Mouse (Mus musculus) forebrain, embryonic 11.5 days (tissue): ENCODE measurements around the gene Mrpl49. TPM values are rescaled to one million over a fixed set of nuclear protein-coding genes. Genes with fewer than 3 reads are reported as not detected.

Experiments used
- ATAC-seq: fragments of 200-750 bp; cut with Nextera tagmentation; replicated peaks from 2 replicates; pipeline ENCODE4 v1.8.0; 2017; ENCODE audit warnings: moderate TSS enrichment; ENCODE audit not compliant: low FRiP score
- DNase-seq: peaks from one replicate; pipeline ENCODE4 v3.0.0-alpha.2; 2017; ENCODE audit warnings: low spot score
- H3K27ac ChIP-seq: fragments of 300-500 bp; sonication (generic); 2 replicates; pipeline ENCODE4 v1.5.1; 2014; ENCODE audit warnings: low read depth, low read length
- H3K27me3 ChIP-seq: fragments of 300-500 bp; sonication (generic); 2 replicates; pipeline ENCODE4 v1.6.1; 2014; ENCODE audit warnings: mild to moderate bottlenecking, low read length, mixed read lengths; ENCODE audit not compliant: control insufficient read depth, insufficient read depth
- H3K36me3 ChIP-seq: fragments of 300-500 bp; sonication (generic); 2 replicates; pipeline ENCODE4 v1.6.1; 2014; ENCODE audit warnings: mild to moderate bottlenecking, low read length, moderate library complexity, mixed read lengths; ENCODE audit not compliant: control insufficient read depth, insufficient read depth
- H3K4me1 ChIP-seq: fragments of 300-500 bp; sonication (generic); replicated peaks from 2 replicates; pipeline ENCODE4 v1.6.1; 2014; ENCODE audit warnings: low read length, mixed read lengths; ENCODE audit not compliant: control insufficient read depth, insufficient read depth
- H3K4me2 ChIP-seq: fragments of 300-500 bp; sonication (generic); 2 replicates; pipeline ENCODE4 v1.6.1; 2014; ENCODE audit warnings: low read depth, mild to moderate bottlenecking, low read length, moderate library complexity, mixed read lengths; ENCODE audit not compliant: severe bottlenecking
- H3K4me3 ChIP-seq: fragments of 300-500 bp; sonication (generic); 2 replicates; pipeline ENCODE4 v1.5.1; 2014; ENCODE audit warnings: low read depth, low read length
- H3K9ac ChIP-seq: fragments of 300-500 bp; sonication (generic); 2 replicates; pipeline ENCODE4 v1.6.1; 2014; ENCODE audit warnings: low read length
- H3K9me3 ChIP-seq: fragments of 300-500 bp; sonication (generic); 2 replicates; pipeline ENCODE4 v1.6.1; 2016; ENCODE audit warnings: low read length, mixed read lengths; ENCODE audit not compliant: control insufficient read depth
- WGBS: fragments of 180-500 bp; shearing (Covaris S2); extraction: QIAGEN DNeasy Blood & Tissue Kit; methylation state at CpG from one replicate; pipeline ENCODE4 v1.1.7; 2014; 5-methylcytosine and 5-hydroxymethylcytosine counted together
- polyA plus RNA-seq: library from polyadenylated mRNA; unstranded; fragments of >200 nt; fragmentation: Nextera tagmentation; extraction: Ambion mirVana; gene quantifications from 2 replicates; pipeline ENCODE4 v1.2.1, GENCODE M21; 2014

Gene Mrpl49
- 86.8 and 89.2 TPM in 2 replicates for polyA plus RNA-seq

DNA sequence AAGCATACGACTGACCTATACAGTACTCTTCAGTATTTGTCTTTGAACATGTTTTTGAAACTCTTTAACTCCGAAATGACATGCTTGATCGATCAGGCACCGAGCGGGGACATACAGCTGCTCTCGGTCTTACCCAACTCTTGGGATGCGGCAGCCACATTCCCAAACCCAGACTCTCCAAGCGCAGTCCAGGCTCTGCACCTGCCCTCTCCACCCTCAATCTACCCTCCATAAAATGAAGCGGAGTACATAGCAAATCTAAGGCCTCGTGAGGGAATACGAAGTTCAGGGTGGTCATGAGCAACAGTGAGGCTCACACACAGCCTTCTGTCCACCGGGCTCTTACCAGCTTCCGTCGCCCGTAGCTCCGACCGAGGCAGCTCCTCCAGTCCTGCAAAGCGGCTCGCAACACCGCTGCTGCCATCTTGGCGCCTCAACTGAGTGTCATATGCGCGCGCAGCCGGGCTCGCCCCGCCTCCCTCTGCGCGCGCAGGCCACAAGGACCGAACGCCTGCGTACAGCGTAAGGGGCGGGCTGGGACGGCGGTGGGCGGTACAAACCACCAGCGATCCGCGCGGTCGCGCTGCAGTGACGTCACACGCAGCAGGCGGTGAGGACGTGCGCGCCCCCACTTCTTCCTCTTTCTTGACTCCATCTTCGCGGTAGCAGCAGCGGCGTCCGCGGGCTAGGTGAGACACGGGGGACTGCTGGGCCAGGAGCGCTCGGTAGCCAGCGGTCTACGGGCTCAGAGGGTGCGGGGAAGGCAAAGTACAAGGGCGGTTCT, at the start of gene Mrpl49, which contains the start of gene Fau:
Mrpl49 (minus strand) TSS at position 473 of the 784 bp plus-strand sequence.
Fau (plus strand) TSS at position 532 of the 784 bp plus-strand sequence.
- Histone ChIP-seq H3K4me1 (peaks cover 21% of the 10 kb centered on the region), H3K9me3 (no peaks in the 10 kb centered on the region), H3K4me3 (peak within 1 kb of the TSS; percentile 82), H3K27me3 (no peaks in the 10 kb centered on the region), H3K36me3 (peaks cover 19% of the 10 kb centered on the region; the same call in 1 of the 2 replicates), H3K27ac (peak within 1 kb of the TSS; percentile 48), H3K4me2 (peak within 1 kb of the TSS; percentile 81), H3K9ac (peak within 1 kb of the TSS; percentile 90)
- DNase-seq (peak; percentile 100), ATAC-seq (peak; percentile 90)
- WGBS, result under 1% methylated on average over 63 of the region's 63 CpGs

DNA sequence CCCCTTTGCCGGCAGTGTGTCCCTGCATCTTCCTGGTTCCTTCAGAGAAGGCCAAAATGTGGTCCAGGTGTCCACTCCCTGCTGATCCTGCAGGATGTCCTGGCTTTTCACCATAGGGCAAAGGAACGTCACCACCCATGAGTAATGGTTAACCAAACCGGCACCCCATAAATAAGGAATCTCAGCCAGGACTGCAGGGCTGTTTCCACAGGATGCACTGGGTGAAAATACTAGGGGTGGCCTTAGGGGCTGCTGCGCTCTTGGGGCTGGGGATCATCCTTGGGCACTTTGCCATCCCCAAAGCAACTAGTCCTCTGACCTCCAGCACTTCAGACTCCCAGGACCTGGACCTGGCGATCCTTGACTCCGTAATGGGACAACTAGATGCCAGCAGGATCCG, 48.0 kb upstream of the Mrpl49 start, which contains the start of gene Naaladl1:
Naaladl1 (plus strand) TSS at position 197 of the 400 bp plus-strand sequence.
- no peak within 1 kb of the TSS for H3K27ac ChIP-seq
- no peaks in the 10 kb centered on the region for H3K9me3 ChIP-seq
- H3K9ac ChIP-seq, result no peak within 1 kb of the TSS
- WGBS, result 88% methylated on average over 7 of the region's 7 CpGs
- ATAC-seq (no peak), DNase-seq (no peak)
- no peak within 1 kb of the TSS for H3K4me3 ChIP-seq
- H3K4me1 ChIP-seq, result no peaks in the 10 kb centered on the region
- H3K4me2 ChIP-seq, result no peak within 1 kb of the TSS
- no peaks in the 10 kb centered on the region for H3K27me3 ChIP-seq
- no peaks in the 10 kb centered on the region for H3K36me3 ChIP-seq

- no peak for ATAC-seq
- no peaks in the 10 kb centered on the region for H3K9me3 ChIP-seq
- H3K9ac ChIP-seq, result no peak overlapping the region
- no peaks in the 10 kb centered on the region for H3K36me3 ChIP-seq
- H3K4me3 ChIP-seq, result no peak overlapping the region
- H3K27ac ChIP-seq, result no peak overlapping the region
- DNase-seq, result no peak
- H3K4me2 ChIP-seq, result no peak overlapping the region
- 88% methylated on average over 4 of the region's 4 CpGs for WGBS
- H3K27me3 ChIP-seq, result no peaks in the 10 kb centered on the region
- no peaks in the 10 kb centered on the region for H3K4me1 ChIP-seq
Measured at GRCm38 (mm10) chr19:6104476-6104875, 46.9 kb upstream of the Mrpl49 start.

DNA sequence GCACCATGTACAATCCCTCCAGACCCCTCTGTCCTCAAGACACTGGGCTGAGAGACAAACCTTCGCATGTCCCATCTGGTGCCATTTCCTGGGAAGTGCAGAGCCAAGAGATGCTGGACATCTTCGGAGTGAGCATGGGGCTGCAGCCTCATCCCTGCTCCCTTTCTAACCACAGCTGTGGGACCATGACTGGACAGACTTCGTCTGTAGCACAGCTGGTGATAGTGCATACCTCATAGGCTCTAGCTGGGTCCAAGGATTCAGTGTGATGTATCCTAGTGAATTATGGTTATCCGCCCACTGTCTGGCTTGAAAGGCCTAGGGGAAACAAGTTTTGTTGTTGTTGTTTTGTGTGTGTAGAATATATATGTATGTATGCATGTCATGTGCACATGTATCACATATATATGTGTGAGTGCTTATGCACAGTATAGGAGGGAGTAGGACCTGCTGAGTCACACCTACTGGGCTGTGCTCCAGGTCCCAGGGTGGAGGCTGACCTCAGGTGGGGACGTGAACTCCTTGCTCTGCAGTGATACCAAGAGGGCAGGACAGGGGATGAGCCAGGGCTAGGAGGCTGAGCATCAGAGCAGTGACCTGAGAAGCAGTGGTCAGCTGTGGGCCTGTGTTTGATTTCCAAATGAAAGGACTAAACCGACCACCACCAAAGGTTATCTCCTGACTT, 44.7 kb upstream of the Mrpl49 start:
- Histone ChIP-seq H3K9ac (no peak overlapping the region), H3K9me3 (no peaks in the 10 kb centered on the region), H3K4me3 (no peak overlapping the region), H3K4me2 (no peak overlapping the region), H3K27me3 (no peaks in the 10 kb centered on the region), H3K36me3 (no peaks in the 10 kb centered on the region; the same call in 1 of the 2 replicates), H3K4me1 (no peaks in the 10 kb centered on the region), H3K27ac (no peak overlapping the region)
- WGBS, result 78% methylated on average over 6 of the region's 6 CpGs
- ATAC-seq, result no peak
- no peak for DNase-seq

- no peak for ATAC-seq
- WGBS, result 70% methylated on average over 6 of the region's 6 CpGs
- no peak for DNase-seq
Measured at GRCm38 (mm10) chr19:6101186-6101585, 43.6 kb upstream of the Mrpl49 start.

DNA sequence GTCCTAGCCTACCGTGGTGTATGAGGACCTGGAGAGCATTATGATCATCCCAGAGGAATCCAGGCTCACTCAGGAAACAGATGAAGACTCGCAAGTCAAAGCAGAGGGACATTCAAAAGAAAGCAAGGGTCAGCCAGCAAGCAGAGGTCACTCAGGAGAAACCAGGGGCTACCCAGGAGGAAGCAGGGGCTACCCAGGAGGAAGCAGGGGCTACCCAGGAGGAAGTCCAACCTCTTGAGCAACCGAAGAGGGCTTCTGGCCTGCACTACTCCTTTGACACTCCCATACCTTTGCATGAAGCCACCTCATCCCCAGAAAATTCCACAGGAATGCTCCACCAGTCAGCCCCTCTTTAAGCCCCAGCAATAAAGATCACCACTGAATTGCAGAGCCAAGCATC, 40.3 kb upstream of the Mrpl49 start:
- WGBS, result 87% methylated on average over 3 of the region's 3 CpGs
- no peak overlapping the region for H3K9ac ChIP-seq

More at GRCm38 (mm10) chr19:6101186-6101585, 43.6 kb upstream of the Mrpl49 start:
- no peaks in the 10 kb centered on the region for H3K4me1 ChIP-seq
- H3K4me2 ChIP-seq, result no peak overlapping the region
- H3K27me3 ChIP-seq, result no peaks in the 10 kb centered on the region
- H3K4me3 ChIP-seq, result no peak overlapping the region
- no peaks in the 10 kb centered on the region for H3K9me3 ChIP-seq
- no peak overlapping the region for H3K9ac ChIP-seq
- H3K36me3 ChIP-seq, result no peaks in the 10 kb centered on the region; the same call in 1 of the 2 replicates
- H3K27ac ChIP-seq, result no peak overlapping the region

DNA sequence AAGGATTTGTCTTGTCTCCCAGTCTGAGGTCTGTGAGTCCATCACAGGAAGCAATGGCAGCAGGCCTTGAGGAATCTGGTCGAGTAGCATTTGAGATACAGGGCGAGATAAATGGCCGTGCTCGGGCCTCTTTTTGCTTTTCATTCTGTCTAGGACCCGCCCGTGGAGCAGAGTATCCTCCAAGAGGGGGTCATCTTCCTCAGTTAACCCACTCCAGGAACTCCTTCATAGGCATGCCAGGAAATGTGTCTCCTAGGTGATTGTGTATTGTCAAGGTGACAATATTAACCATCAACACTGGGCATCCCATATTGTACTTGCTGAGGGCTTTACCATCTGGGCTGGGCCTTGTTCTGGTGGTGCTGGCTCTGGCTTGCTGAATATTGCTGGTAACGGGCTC, 36.5 kb upstream of the Mrpl49 start, which contains the start of gene AC131692.1:
AC131692.1 (plus strand) TSS at position 301 of the 400 bp plus-strand sequence.
- 86% methylated on average over 7 of the region's 7 CpGs for WGBS
- H3K4me1 ChIP-seq, result no peaks in the 10 kb centered on the region
- no peak within 1 kb of the TSS for H3K9ac ChIP-seq
- H3K4me3 ChIP-seq, result no peak within 1 kb of the TSS
- H3K36me3 ChIP-seq, result peaks cover 9% of the 10 kb centered on the region
- H3K27ac ChIP-seq, result no peak within 1 kb of the TSS
- no peaks in the 10 kb centered on the region for H3K27me3 ChIP-seq
- DNase-seq, result no peak
- H3K4me2 ChIP-seq, result no peak within 1 kb of the TSS
- ATAC-seq, result no peak
- no peaks in the 10 kb centered on the region for H3K9me3 ChIP-seq

More for the DNA sequence above, 40.3 kb upstream of the Mrpl49 start:
- no peak overlapping the region for H3K27ac ChIP-seq
- H3K4me1 ChIP-seq, result no peaks in the 10 kb centered on the region
- DNase-seq, result no peak
- H3K36me3 ChIP-seq, result no peaks in the 10 kb centered on the region; the same call in 1 of the 2 replicates
- H3K4me2 ChIP-seq, result no peak overlapping the region
- ATAC-seq, result no peak
- no peaks in the 10 kb centered on the region for H3K9me3 ChIP-seq
- H3K4me3 ChIP-seq, result no peak overlapping the region
- H3K27me3 ChIP-seq, result no peaks in the 10 kb centered on the region

- ATAC-seq, result no peak
- H3K4me1 ChIP-seq, result peaks cover 7% of the 10 kb centered on the region; the same call in 1 of the 2 replicates
- no peak overlapping the region for H3K4me3 ChIP-seq
- H3K9ac ChIP-seq, result no peak overlapping the region
- WGBS, result 95% methylated on average over 13 of the region's 13 CpGs
- H3K4me2 ChIP-seq, result no peak overlapping the region
- no peaks in the 10 kb centered on the region for H3K27me3 ChIP-seq
- H3K9me3 ChIP-seq, result no peaks in the 10 kb centered on the region
- H3K36me3 ChIP-seq, result peaks cover 9% of the 10 kb centered on the region
- no peak overlapping the region for H3K27ac ChIP-seq
- no peak for DNase-seq
Measured at GRCm38 (mm10) chr19:6088841-6089240, 31.3 kb upstream of the Mrpl49 start.
